ENCODE assay signal across 30 mouse cellular contexts in genomic region chr2:40000456-40000855, GRCm38 (mm10).
DNase-seq lines count a peak whose midpoint lies in the region; ATAC-seq lines count a peak whose summit lies in the region.
"Had no signal": no experiment of that assay in that cellular context is flagged by ENCODE, and none has a peak within 500 bp of the region (broad histone marks: within the 10 kb centered on the region; RNA-seq: fewer than 3 reads in every experiment).

No protein-coding gene starts in this region.

- H3K27ac ChIP-seq in forebrain, embryonic 16.5 days (ENCODE audit: low read length), result no peak overlapping the region
- H3K27ac ChIP-seq in forebrain, embryonic 10.5 days, result no peak overlapping the region
- H3K27ac ChIP-seq: embryonic facial prominence, embryonic 15.5 days; heart, adult 2 months; heart, embryonic 13.5 days; kidney, postnatal 0 days; liver, embryonic 14.5 days; macrophage; neural tube, embryonic 12.5 days had no signal

- H3K36me3 ChIP-seq in forebrain, embryonic 16.5 days (ENCODE audit: control insufficient read depth, insufficient read depth), result no peaks in the 10 kb centered on the region
- no peaks in the 10 kb centered on the region for H3K36me3 ChIP-seq in forebrain, embryonic 10.5 days (replicated peaks)
- H3K36me3 ChIP-seq: embryonic facial prominence, embryonic 15.5 days; heart, embryonic 13.5 days; neural tube, embryonic 12.5 days had no signal

- H3K27me3 ChIP-seq in forebrain, embryonic 16.5 days (replicated peaks; ENCODE audit: control insufficient read depth, insufficient read depth, low read length), result no peaks in the 10 kb centered on the region
- no peaks in the 10 kb centered on the region for H3K27me3 ChIP-seq in forebrain, embryonic 10.5 days (ENCODE audit: poor library complexity, severe bottlenecking)
- H3K27me3 ChIP-seq: embryonic facial prominence, embryonic 15.5 days; heart, embryonic 13.5 days; neural tube, embryonic 12.5 days had no signal

- H3K4me3 ChIP-seq in forebrain, embryonic 16.5 days (replicated peaks; ENCODE audit: low read length), result no peak overlapping the region
- H3K4me3 ChIP-seq in forebrain, embryonic 10.5 days, result no peak overlapping the region
- H3K4me3 ChIP-seq: embryonic facial prominence, embryonic 15.5 days; heart, adult 2 months; heart, embryonic 13.5 days; myocyte; neural tube, embryonic 12.5 days had no signal

- no peaks in the 10 kb centered on the region for H3K9me3 ChIP-seq in forebrain, embryonic 16.5 days (ENCODE audit: control insufficient read depth, low read length)
- H3K9me3 ChIP-seq in forebrain, embryonic 10.5 days, result no peaks in the 10 kb centered on the region; the same call in 1 of the 2 replicates
- H3K9me3 ChIP-seq: embryonic facial prominence, embryonic 15.5 days; heart, embryonic 13.5 days; neural tube, embryonic 12.5 days had no signal

- ATAC-seq in forebrain, embryonic 16.5 days, result 0 out of 2 replicates have a peak, but pooled peaks have one; percentile 45
- ATAC-seq: CD4-positive, CD25-positive, alpha-beta regulatory T cell, adult 4 months; intestine, embryonic 16.5 days; midbrain, embryonic 16.5 days had no signal

- WGBS in forebrain, embryonic 16.5 days, result 58% methylated on average over 1 of the region's 1 CpGs
- 63% methylated on average over 1 of the region's 1 CpGs for WGBS in forebrain, embryonic 10.5 days

- no peak overlapping the region for H3K4me2 ChIP-seq in forebrain, embryonic 16.5 days (ENCODE audit: low read length)
- H3K4me2 ChIP-seq: embryonic facial prominence, embryonic 15.5 days; heart, embryonic 13.5 days; neural tube, embryonic 12.5 days had no signal

- no peak overlapping the region for H3K9ac ChIP-seq in forebrain, embryonic 16.5 days (replicated peaks; ENCODE audit: low read depth, low read length)
- H3K9ac ChIP-seq: embryonic facial prominence, embryonic 15.5 days; heart, embryonic 13.5 days; liver, embryonic 14.5 days; neural tube, embryonic 12.5 days had no signal

- peak; percentile 62 to 70 for DNase-seq in cerebellum, postnatal 14 days
- DNase-seq in cerebellum, adult 11-12 months, result no peak
- DNase-seq in forebrain, embryonic 10.5 days (ENCODE audit: extremely low spot score, low spot score), result no peak
- DNase-seq in left cerebral cortex, postnatal 4 days, result peak; percentile 54
- no peak for DNase-seq in left cerebral cortex, adult 11 months (ENCODE audit: low spot score)
- no peak for DNase-seq in gastrocnemius, postnatal 25 days
- DNase-seq: adrenal gland, postnatal 25 days; cerebellum, adult 11 months; gastrocnemius, postnatal 36 days; heart, adult 2 months; heart, postnatal 10 days; kidney, adult 8-10 months; kidney, postnatal 4 days; liver; lung, adult 2 months; lung, postnatal 10 days; right cerebral cortex, adult 18-20 months; spleen, adult 18-20 months; thymus, postnatal 14 days had no signal

- 0 out of 2 replicates have a peak, but pooled peaks cover 2% of the 10 kb centered on the region for H3K4me1 ChIP-seq in forebrain, embryonic 16.5 days (replicated peaks; ENCODE audit: control insufficient read depth, insufficient read depth, low read length)
- no peaks in the 10 kb centered on the region for H3K4me1 ChIP-seq in forebrain, embryonic 10.5 days
- H3K4me1 ChIP-seq: embryonic facial prominence, embryonic 15.5 days; heart, embryonic 13.5 days; neural tube, embryonic 12.5 days had no signal

- intact Hi-C loops in left cerebral cortex, postnatal 4 days (cut with DNase I), result no loop called here

Comparison
In these comparisons a context has a peak if more than half of its experiments do, and no peak if none do; other contexts are left out.
1. DNase-seq: peak in cerebellum, postnatal 14 days (2 of 2) and left cerebral cortex, postnatal 4 days (single experiment); none in cerebellum, adult 11-12 months (single experiment), forebrain, embryonic 10.5 days (single experiment), left cerebral cortex, adult 11 months (single experiment) and gastrocnemius, postnatal 25 days (single experiment).